In genomic region chrX:74023188-74024049, GRCm38 (mm10) we compare ENCODE assay signal across 8 mouse cellular contexts. TPM values are rescaled to one million over a fixed set of nuclear protein-coding genes. Genes with fewer than 3 reads are reported as not detected.
DNase-seq lines count a peak whose midpoint lies in the region; ATAC-seq and TF ChIP-seq lines count a peak whose summit lies in the region.

TSS of gene Irak1 (minus strand) at chrX:74023918.

- peaks cover 15% of the 10 kb centered on the region for H3K4me1 ChIP-seq in bone marrow macrophage, adult 2 months (ENCODE audit: control insufficient read depth, insufficient read depth, low read length)
- peaks cover 12% of the 10 kb centered on the region; the same call in 1 of the 2 replicates for H3K4me1 ChIP-seq in embryonic facial prominence, embryonic 15.5 days
- no peaks in the 10 kb centered on the region for H3K4me1 ChIP-seq in limb, embryonic 14.5 days (ENCODE audit: control insufficient read depth, insufficient read depth, low read length)
- peaks cover 8% of the 10 kb centered on the region; the same call in 1 of the 2 replicates for H3K4me1 ChIP-seq in midbrain, embryonic 16.5 days (ENCODE audit: control insufficient read depth, insufficient read depth, low read length)
- H3K4me1 ChIP-seq in spleen, adult 2 months (ENCODE audit: control insufficient read depth, insufficient read depth, insufficient read length): peaks cover 8% of the 10 kb centered on the region; the same call in 1 of the 2 replicates

- TF ChIP-seq POLR2A in bone marrow macrophage, adult 2 months (IDR thresholded peaks at IDR 0.05; ENCODE audit: borderline replicate concordance, low read depth, low read length): no peak
- TF ChIP-seq POLR2A in limb, embryonic 14.5 days (IDR thresholded peaks at IDR 0.05; ENCODE audit: borderline replicate concordance, extremely low read depth, insufficient read depth, insufficient read length): 0 out of 2 replicates have a peak, but pooled peaks have one; percentile 57
- peak; percentile 14; the same call in 1 of the 2 replicates for TF ChIP-seq POLR2A in spleen, adult 2 months (IDR thresholded peaks at IDR 0.05; ENCODE audit: low read depth, low read length)

- ATAC-seq in embryonic facial prominence, embryonic 15.5 days (ENCODE audit: insufficient number of reproducible peaks, low FRiP score, low TSS enrichment, low read depth): peak; percentile 88
- ATAC-seq in limb, embryonic 14.5 days (ENCODE audit: low FRiP score, low read depth): peak; percentile 91
- peak; percentile 90 for ATAC-seq in midbrain, embryonic 16.5 days

- DNase-seq in B cell, adult 2 months: peak; percentile 89
- DNase-seq in heart, adult 9 months (ENCODE audit: low spot score in 2 of 2): peak; percentile 79 to 80
- peak; percentile 76 for DNase-seq in kidney, adult 9 months
- peak; percentile 46 for DNase-seq in limb, embryonic 14.5 days (ENCODE audit: low spot score)
- peak; percentile 59 to 77 for DNase-seq in spleen, adult 2 months (ENCODE audit: low read depth in 1 of 2, low spot score in 2 of 2)

- H3K27me3 ChIP-seq in embryonic facial prominence, embryonic 15.5 days: peaks cover 3% of the 10 kb centered on the region; the same call in 1 of the 2 replicates
- H3K27me3 ChIP-seq in limb, embryonic 14.5 days (ENCODE audit: control insufficient read depth, insufficient read depth, low read length): no peaks in the 10 kb centered on the region
- H3K27me3 ChIP-seq in midbrain, embryonic 16.5 days (ENCODE audit: control insufficient read depth, insufficient read depth, low read depth, low read length): no peaks in the 10 kb centered on the region
- no peaks in the 10 kb centered on the region for H3K27me3 ChIP-seq in spleen, adult 2 months (ENCODE audit: control insufficient read depth, insufficient read depth, low read length)

- H3K9me3 ChIP-seq in embryonic facial prominence, embryonic 15.5 days (replicated peaks): no peaks in the 10 kb centered on the region
- H3K9me3 ChIP-seq in limb, embryonic 14.5 days (ENCODE audit: control insufficient read depth, low read length): no peaks in the 10 kb centered on the region
- H3K9me3 ChIP-seq in midbrain, embryonic 16.5 days (replicated peaks; ENCODE audit: control insufficient read depth, low read length, poor library complexity, severe bottlenecking): no peaks in the 10 kb centered on the region

- peak within 1 kb of the TSS; percentile 62 for H3K27ac ChIP-seq in bone marrow macrophage, adult 2 months (ENCODE audit: insufficient read depth, low read depth, low read length)
- H3K27ac ChIP-seq in embryonic facial prominence, embryonic 15.5 days (replicated peaks): peak within 1 kb of the TSS; percentile 74
- H3K27ac ChIP-seq in limb, embryonic 14.5 days (replicated peaks; ENCODE audit: low read depth, low read length): peak within 1 kb of the TSS; percentile 63
- peak within 1 kb of the TSS; percentile 88 for H3K27ac ChIP-seq in midbrain, embryonic 16.5 days (ENCODE audit: low read length)
- peak within 1 kb of the TSS; percentile 88 for H3K27ac ChIP-seq in spleen, adult 2 months (ENCODE audit: insufficient read depth, low read length)

- TF ChIP-seq CTCF in bone marrow macrophage, adult 2 months (IDR thresholded peaks at IDR 0.05; ENCODE audit: low read depth, low read length): peak; percentile 24; the same call in 1 of the 2 replicates
- TF ChIP-seq CTCF in spleen, adult 2 months (IDR thresholded peaks at IDR 0.05; ENCODE audit: extremely low read depth, insufficient read depth, insufficient read length, insufficient replicate concordance): peak; percentile 52; the same call in 1 of the 2 replicates

- WGBS in embryonic facial prominence, embryonic 15.5 days: 15% methylated on average over 69 of the region's 72 CpGs
- WGBS in limb, embryonic 14.5 days: 15% methylated on average over 58 of the region's 72 CpGs
- 27% methylated on average over 65 of the region's 72 CpGs for WGBS in midbrain, embryonic 16.5 days
- WGBS in spleen, adult 2 months: 25% methylated on average over 72 of the region's 72 CpGs

- H3K9ac ChIP-seq in embryonic facial prominence, embryonic 15.5 days: peak within 1 kb of the TSS; percentile 68
- peak within 1 kb of the TSS; percentile 85 for H3K9ac ChIP-seq in limb, embryonic 14.5 days (ENCODE audit: low read depth, low read length, severe bottlenecking)
- peak within 1 kb of the TSS; percentile 83 for H3K9ac ChIP-seq in midbrain, embryonic 16.5 days (ENCODE audit: low read depth, low read length)

- peak within 1 kb of the TSS; percentile 91 for H3K4me3 ChIP-seq in bone marrow macrophage, adult 2 months (ENCODE audit: insufficient read depth, low read length)
- H3K4me3 ChIP-seq in embryonic facial prominence, embryonic 15.5 days (replicated peaks): peak within 1 kb of the TSS; percentile 61
- H3K4me3 ChIP-seq in limb, embryonic 14.5 days (replicated peaks; ENCODE audit: low read length): peak within 1 kb of the TSS; percentile 57
- peak within 1 kb of the TSS; percentile 53 for H3K4me3 ChIP-seq in midbrain, embryonic 16.5 days (ENCODE audit: low read depth, low read length)
- peak within 1 kb of the TSS; percentile 62 for H3K4me3 ChIP-seq in spleen, adult 2 months (ENCODE audit: extremely low read depth, insufficient read depth, insufficient read length)

- peak within 1 kb of the TSS; percentile 53 for H3K4me2 ChIP-seq in embryonic facial prominence, embryonic 15.5 days (replicated peaks)
- peak within 1 kb of the TSS; percentile 61 for H3K4me2 ChIP-seq in limb, embryonic 14.5 days (replicated peaks; ENCODE audit: low read depth, low read length, severe bottlenecking)
- H3K4me2 ChIP-seq in midbrain, embryonic 16.5 days (ENCODE audit: low read length): peak within 1 kb of the TSS; percentile 66

- peaks cover 12% of the 10 kb centered on the region for H3K36me3 ChIP-seq in embryonic facial prominence, embryonic 15.5 days
- H3K36me3 ChIP-seq in limb, embryonic 14.5 days (ENCODE audit: control insufficient read depth, insufficient read depth, low read length): peaks cover 15% of the 10 kb centered on the region
- no peaks in the 10 kb centered on the region for H3K36me3 ChIP-seq in midbrain, embryonic 16.5 days (ENCODE audit: control insufficient read depth, insufficient read depth, low read length)
- peaks cover 7% of the 10 kb centered on the region; the same call in 1 of the 2 replicates for H3K36me3 ChIP-seq in spleen, adult 2 months (ENCODE audit: control insufficient read depth, insufficient read depth, low read length)

RNA-seq across cellular contexts. Expression of gene Irak1, which starts in this region (rescaled TPM):
- 66.7 and 69.6 TPM in 2 replicates for polyA plus RNA-seq in bone marrow macrophage, adult 2 months (2012; ENCODE audit: insufficient read depth, insufficient read length, missing spikeins)
- polyA plus RNA-seq in embryonic facial prominence, embryonic 15.5 days (2015; fragmentation: Nextera tagmentation; extraction: Ambion mirVana): 63.9 and 73.2 TPM in 2 replicates
- 86.0 and 123 TPM in 2 replicates for polyA plus RNA-seq in limb, embryonic 14.5 days (2012; rRNA removed)
- polyA plus RNA-seq in limb, embryonic 14.5 days (2014; fragmentation: Nextera tagmentation; extraction: Ambion mirVana): 49.6 and 52.6 TPM in 2 replicates
- polyA plus RNA-seq in midbrain, embryonic 16.5 days (2015; fragmentation: Nextera tagmentation; extraction: Ambion mirVana): 38.8 and 39.3 TPM in 2 replicates
- polyA plus RNA-seq in spleen, adult 2 months (2012; rRNA removed): 159 and 239 TPM in 2 replicates

Comparison
In these comparisons a context has a peak if more than half of its experiments do, and no peak if none do; other contexts are left out.
1. Peak in every context shown above with its lines: DNase-seq, ATAC-seq, H3K4me3 ChIP-seq and H3K27ac ChIP-seq.